ENCODE assay signal across 22 mouse cellular contexts in genomic region chr1:188549686-188550085, GRCm38 (mm10).
A peak's percentile ranks its signal among the peaks of the same experiment; 100 is the strongest.
DNase-seq lines count a peak whose midpoint lies in the region; ATAC-seq and TF ChIP-seq lines count a peak whose summit lies in the region.
"Had no signal": no experiment of that assay in that cellular context is flagged by ENCODE, and none has a peak within 500 bp of the region (broad histone marks: within the 10 kb centered on the region; RNA-seq: fewer than 3 reads in every experiment).

No protein-coding gene starts in this region.

- peak; percentile 16 for DNase-seq in embryo, embryonic 10 days (ENCODE audit: low spot score)
- DNase-seq in embryo, embryonic 9.5 days (ENCODE audit: extremely low spot score), result no peak
- no peak for DNase-seq in lung, postnatal 4 days
- no peak for DNase-seq in forebrain, postnatal 0 days
- no peak for DNase-seq in neural tube, embryonic 10.5 days (ENCODE audit: extremely low spot score, low spot score)
- DNase-seq: adrenal gland, postnatal 10 days; cerebellum, adult 9-10 months; gastrocnemius, adult 2 months; kidney, adult 18-20 months; kidney, postnatal 14 days; liver; right cerebral cortex, postnatal 4 days; thymus, postnatal 36 days had no signal

- ATAC-seq in lung, embryonic 15.5 days (ENCODE audit: borderline replicate concordance, extremely low read depth, low FRiP score, low TSS enrichment), result no peak
- ATAC-seq in limb, embryonic 13.5 days (ENCODE audit: low FRiP score, low read depth), result no peak
- no peak for ATAC-seq in forebrain, postnatal 0 days
- ATAC-seq: inflammation-experienced regulatory T-cells, adult 6 months; lung, postnatal 0 days had no signal

- peak overlapping the region; percentile 12; the same call in 1 of the 2 replicates for H3K4me2 ChIP-seq in lung, embryonic 15.5 days
- H3K4me2 ChIP-seq in limb, embryonic 13.5 days (replicated peaks), result peak overlapping the region; percentile 36
- H3K4me2 ChIP-seq in forebrain, postnatal 0 days (ENCODE audit: low read depth), result no peak overlapping the region
- H3K4me2 ChIP-seq: heart, embryonic 11.5 days; liver, embryonic 15.5 days; midbrain, embryonic 12.5 days; neural tube, embryonic 12.5 days had no signal

- H3K27me3 ChIP-seq in lung, embryonic 15.5 days, result no peaks in the 10 kb centered on the region
- peaks cover 20% of the 10 kb centered on the region for H3K27me3 ChIP-seq in limb, embryonic 13.5 days
- no peaks in the 10 kb centered on the region for H3K27me3 ChIP-seq in forebrain, postnatal 0 days (ENCODE audit: insufficient read depth, low read length)
- H3K27me3 ChIP-seq: liver, embryonic 15.5 days; midbrain, embryonic 12.5 days; neural tube, embryonic 12.5 days had no signal

- WGBS in lung, embryonic 15.5 days, result 38% methylated on average over 13 of the region's 13 CpGs
- 16% methylated on average over 13 of the region's 13 CpGs for WGBS in limb, embryonic 13.5 days
- 58% methylated on average over 13 of the region's 13 CpGs for WGBS in forebrain, postnatal 0 days

- no peaks in the 10 kb centered on the region for H3K4me1 ChIP-seq in lung, embryonic 15.5 days
- H3K4me1 ChIP-seq in limb, embryonic 13.5 days, result peaks cover 6% of the 10 kb centered on the region; the same call in 1 of the 2 replicates
- H3K4me1 ChIP-seq in forebrain, postnatal 0 days (ENCODE audit: insufficient read depth), result no peaks in the 10 kb centered on the region
- H3K4me1 ChIP-seq: liver, embryonic 15.5 days; midbrain, embryonic 12.5 days; neural tube, embryonic 12.5 days had no signal

- no peak for TF ChIP-seq CTCF in forebrain, postnatal 0 days (IDR thresholded peaks at IDR 0.05; ENCODE audit: low read depth)

- no peak overlapping the region for H3K27ac ChIP-seq in lung, embryonic 15.5 days
- H3K27ac ChIP-seq in limb, embryonic 13.5 days, result no peak overlapping the region
- H3K27ac ChIP-seq in forebrain, postnatal 0 days (ENCODE audit: low read depth, low read length), result no peak overlapping the region
- H3K27ac ChIP-seq: gastrocnemius, adult 2 months; layer of hippocampus, adult 2 months; liver, embryonic 15.5 days; midbrain, embryonic 12.5 days; neural tube, embryonic 12.5 days had no signal

- no peaks in the 10 kb centered on the region for H3K36me3 ChIP-seq in lung, embryonic 15.5 days
- no peaks in the 10 kb centered on the region for H3K36me3 ChIP-seq in limb, embryonic 13.5 days
- no peaks in the 10 kb centered on the region for H3K36me3 ChIP-seq in forebrain, postnatal 0 days (ENCODE audit: insufficient read depth)
- H3K36me3 ChIP-seq: liver, embryonic 15.5 days; midbrain, embryonic 12.5 days; neural tube, embryonic 12.5 days had no signal

- H3K4me3 ChIP-seq in lung, embryonic 15.5 days, result no peak overlapping the region
- H3K4me3 ChIP-seq in limb, embryonic 13.5 days, result no peak overlapping the region
- no peak overlapping the region for H3K4me3 ChIP-seq in forebrain, postnatal 0 days (ENCODE audit: low read depth, low read length)
- H3K4me3 ChIP-seq: gastrocnemius, adult 2 months; layer of hippocampus, adult 2 months; liver, embryonic 15.5 days; midbrain, embryonic 12.5 days; neural tube, embryonic 12.5 days had no signal

- H3K9me3 ChIP-seq in lung, embryonic 15.5 days, result no peaks in the 10 kb centered on the region
- H3K9me3 ChIP-seq in limb, embryonic 13.5 days, result no peaks in the 10 kb centered on the region
- H3K9me3 ChIP-seq in forebrain, postnatal 0 days (ENCODE audit: low read length), result no peaks in the 10 kb centered on the region
- H3K9me3 ChIP-seq: liver, embryonic 15.5 days; midbrain, embryonic 12.5 days; neural tube, embryonic 12.5 days had no signal

- no peak overlapping the region for H3K9ac ChIP-seq in lung, embryonic 15.5 days
- H3K9ac ChIP-seq in limb, embryonic 13.5 days, result no peak overlapping the region
- H3K9ac ChIP-seq in forebrain, postnatal 0 days, result no peak overlapping the region
- H3K9ac ChIP-seq: liver, embryonic 15.5 days; midbrain, embryonic 12.5 days; neural tube, embryonic 12.5 days had no signal
